Mouse (Mus musculus): ENCODE results near the gene Cplx2.

DNA sequence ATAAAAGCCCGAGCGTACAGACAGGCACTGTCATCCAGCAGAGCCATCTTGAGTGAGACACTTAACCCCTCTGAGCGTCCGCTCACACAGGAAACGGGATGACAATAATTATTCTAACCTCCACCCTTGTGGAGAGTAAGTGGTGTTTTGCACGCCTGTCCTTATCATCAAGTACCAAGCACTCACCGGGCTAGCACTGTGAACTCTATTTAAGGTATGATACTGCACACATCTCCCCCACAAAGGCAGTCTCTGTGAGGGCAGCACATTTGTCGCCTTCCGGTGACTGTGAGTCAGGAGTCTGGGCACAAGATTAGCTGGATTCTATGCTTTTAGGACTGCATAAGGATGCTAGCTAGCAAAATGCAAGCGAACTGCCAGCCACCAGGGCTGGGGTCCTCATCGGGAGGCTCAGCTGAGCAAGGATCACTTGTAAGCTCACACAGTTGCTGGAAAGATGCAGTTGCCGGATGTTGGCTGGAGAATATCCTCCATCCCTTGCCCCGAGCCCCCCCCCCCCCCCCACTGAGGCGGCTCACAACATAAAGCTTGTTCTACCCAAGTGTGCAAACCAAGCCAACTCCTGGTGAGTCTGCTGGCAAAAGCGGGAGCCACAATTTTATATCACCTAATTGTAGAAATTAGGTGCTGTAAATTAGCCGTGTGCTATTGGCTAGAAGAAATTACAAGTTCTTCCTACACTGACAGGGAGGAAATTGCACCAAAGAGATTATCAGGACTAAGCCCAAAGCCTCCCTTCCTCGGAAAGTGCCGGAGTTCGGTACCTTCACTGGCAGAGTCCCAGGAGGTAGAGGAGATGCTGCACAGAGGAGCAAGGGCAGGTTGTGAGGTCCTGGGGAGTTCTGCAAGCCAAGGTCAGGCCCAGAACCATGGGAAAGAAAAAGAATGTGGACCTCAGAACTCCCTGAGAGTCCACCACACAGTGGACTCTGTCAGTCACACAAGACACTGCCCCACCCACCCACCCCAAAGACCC is 14.2 kb downstream of the Cplx2 start:
- TF ChIP-seq ZNF384 (IDR thresholded peaks at IDR 0.05; ENCODE audit: low read depth, low read length): no peak
- TF ChIP-seq HCFC1 (IDR thresholded peaks at IDR 0.05; ENCODE audit: borderline replicate concordance, insufficient read depth, low read length): no peak
- no peak for TF ChIP-seq CHD2 (IDR thresholded peaks at IDR 0.05; ENCODE audit: low read depth, low read length)
- no peak for TF ChIP-seq ZC3H11A (IDR thresholded peaks at IDR 0.05; ENCODE audit: borderline replicate concordance, low read depth, low read length)

Measured in ES-E14 (cell line).